Mouse (Mus musculus) kidney, embryonic 15.5 days (tissue): ENCODE data around the gene Pdpk1. TPM values are rescaled to one million over a fixed set of nuclear protein-coding genes. Genes with fewer than 3 reads are reported as not detected.
A peak's percentile ranks its signal among the peaks of the same experiment; 100 is the strongest.

ENCODE experiments used
- ATAC-seq: fragments of 200-750 bp; cut with Nextera tagmentation; replicated peaks from 2 replicates; pipeline ENCODE4 v1.8.0; 2017; ENCODE audit warnings: moderate TSS enrichment; ENCODE audit not compliant: low FRiP score
- H3K27ac ChIP-seq: fragments of 300-500 bp; sonication (generic); 2 replicates; pipeline ENCODE4 v1.5.1; 2015; ENCODE audit warnings: mild to moderate bottlenecking, inconsistent platforms
- H3K27me3 ChIP-seq: fragments of 300-500 bp; sonication (generic); 2 replicates; pipeline ENCODE4 v1.6.1; 2015; ENCODE audit warnings: inconsistent platforms
- H3K36me3 ChIP-seq: fragments of 300-500 bp; sonication (generic); 2 replicates; pipeline ENCODE4 v1.6.1; 2015; ENCODE audit warnings: inconsistent platforms
- H3K4me1 ChIP-seq: fragments of 300-500 bp; sonication (generic); 2 replicates; pipeline ENCODE4 v1.6.1; 2015; ENCODE audit warnings: inconsistent platforms
- H3K4me2 ChIP-seq: fragments of 300-500 bp; sonication (generic); 2 replicates; pipeline ENCODE4 v1.6.1; 2015; ENCODE audit warnings: moderate library complexity, mild to moderate bottlenecking, inconsistent platforms
- H3K4me3 ChIP-seq: fragments of 300-500 bp; sonication (generic); replicated peaks from 2 replicates; pipeline ENCODE4 v1.5.1; 2015; ENCODE audit warnings: mild to moderate bottlenecking, inconsistent platforms
- H3K9ac ChIP-seq: fragments of 300-500 bp; sonication (generic); 2 replicates; pipeline ENCODE4 v1.6.1; 2015; ENCODE audit warnings: mild to moderate bottlenecking, inconsistent platforms
- H3K9me3 ChIP-seq: fragments of 300-500 bp; sonication (generic); replicated peaks from 2 replicates; pipeline ENCODE4 v1.6.1; 2016; ENCODE audit warnings: inconsistent platforms
- WGBS: fragments of 180-500 bp; shearing (Covaris S2); methylation state at CpG from one replicate; pipeline ENCODE4 v1.1.7; 2015; ENCODE audit warnings: mixed read lengths; 5-methylcytosine and 5-hydroxymethylcytosine counted together
- polyA plus RNA-seq: library from polyadenylated mRNA; unstranded; fragments of >200 nt; fragmentation: Nextera tagmentation; extraction: Ambion mirVana; gene quantifications from 2 replicates; pipeline ENCODE4 v1.2.1, GENCODE M21; 2015

Pdpk1 gene
- polyA plus RNA-seq, 1 experiment from 2014 or later, result 35.0 TPM

- Histone ChIP-seq H3K36me3 (peaks cover 25% of the 10 kb centered on the region), H3K9ac (no peak overlapping the region), H3K4me3 (no peak overlapping the region), H3K27me3 (no peaks in the 10 kb centered on the region), H3K9me3 (no peaks in the 10 kb centered on the region), H3K4me1 (peaks cover 6% of the 10 kb centered on the region), H3K4me2 (no peak overlapping the region), H3K27ac (no peak overlapping the region)
- 99% methylated on average over 4 of the region's 4 CpGs for WGBS
- ATAC-seq, result 0 out of 2 replicates have a peak, but pooled peaks have one; percentile 23
Observed at GRCm38 (mm10) chr17:24157526-24157925, 6.8 kb upstream of the Pdpk1 start.

- H3K27me3 ChIP-seq, result no peaks in the 10 kb centered on the region
- H3K36me3 ChIP-seq, result peaks cover 25% of the 10 kb centered on the region
- no peaks in the 10 kb centered on the region for H3K9me3 ChIP-seq
- no peak for ATAC-seq
- H3K4me1 ChIP-seq, result peaks cover 6% of the 10 kb centered on the region
- H3K4me2 ChIP-seq, result no peak overlapping the region
- H3K27ac ChIP-seq, result no peak overlapping the region
- no peak overlapping the region for H3K4me3 ChIP-seq
- no peak overlapping the region for H3K9ac ChIP-seq
- 94% methylated on average over 6 of the region's 6 CpGs for WGBS
Observed at GRCm38 (mm10) chr17:24157121-24157520, 6.4 kb upstream of the Pdpk1 start.

GRCm38 (mm10) chr17:24156394-24156793 lies 5.7 kb upstream of the Pdpk1 start:
- no peak overlapping the region for H3K9ac ChIP-seq
- H3K4me3 ChIP-seq, result no peak overlapping the region
- H3K27me3 ChIP-seq, result no peaks in the 10 kb centered on the region
- H3K4me2 ChIP-seq, result no peak overlapping the region
- peaks cover 11% of the 10 kb centered on the region for H3K4me1 ChIP-seq
- H3K27ac ChIP-seq, result no peak overlapping the region
- no peak for ATAC-seq
- H3K36me3 ChIP-seq, result peaks cover 25% of the 10 kb centered on the region
- H3K9me3 ChIP-seq, result no peaks in the 10 kb centered on the region
- WGBS, result 87% methylated on average over 3 of the region's 3 CpGs

GRCm38 (mm10) chr17:24155742-24156141 lies 5.0 kb upstream of the Pdpk1 start:
- H3K9me3 ChIP-seq, result no peaks in the 10 kb centered on the region
- peaks cover 13% of the 10 kb centered on the region for H3K4me1 ChIP-seq
- H3K27ac ChIP-seq, result no peak overlapping the region
- H3K4me3 ChIP-seq, result no peak overlapping the region
- 90% methylated on average over 9 of the region's 9 CpGs for WGBS
- H3K9ac ChIP-seq, result no peak overlapping the region
- H3K27me3 ChIP-seq, result no peaks in the 10 kb centered on the region
- H3K4me2 ChIP-seq, result no peak overlapping the region
- peaks cover 25% of the 10 kb centered on the region for H3K36me3 ChIP-seq
- ATAC-seq, result no peak

- no peaks in the 10 kb centered on the region for H3K27me3 ChIP-seq
- H3K4me2 ChIP-seq, result no peak overlapping the region
- H3K4me1 ChIP-seq, result peaks cover 13% of the 10 kb centered on the region
- no peaks in the 10 kb centered on the region for H3K9me3 ChIP-seq
- peaks cover 25% of the 10 kb centered on the region for H3K36me3 ChIP-seq
- H3K9ac ChIP-seq, result no peak overlapping the region
- H3K27ac ChIP-seq, result no peak overlapping the region
- 61% methylated on average over 3 of the region's 3 CpGs for WGBS
- ATAC-seq, result no peak
- no peak overlapping the region for H3K4me3 ChIP-seq
Observed at GRCm38 (mm10) chr17:24154463-24154862, 3.7 kb upstream of the Pdpk1 start.

- peaks cover 12% of the 10 kb centered on the region; the same call in 1 of the 2 replicates for H3K36me3 ChIP-seq
- WGBS, result 1% methylated on average over 26 of the region's 26 CpGs
- no peak overlapping the region for H3K27ac ChIP-seq
Observed at GRCm38 (mm10) chr17:24151890-24152563, 1.3 kb upstream of the Pdpk1 start.

GRCm38 (mm10) chr17:24151382-24151781 lies 658 bp upstream of the Pdpk1 start:
- H3K4me1 ChIP-seq, result peaks cover 13% of the 10 kb centered on the region
- 5% methylated on average over 7 of the region's 7 CpGs for WGBS
- peak overlapping the region; percentile 83 for H3K4me2 ChIP-seq
- H3K27ac ChIP-seq, result no peak overlapping the region
- no peak for ATAC-seq
- H3K36me3 ChIP-seq, result peaks cover 9% of the 10 kb centered on the region; the same call in 1 of the 2 replicates
- H3K27me3 ChIP-seq, result no peaks in the 10 kb centered on the region
- no peaks in the 10 kb centered on the region for H3K9me3 ChIP-seq
- 0 out of 2 replicates have a peak overlapping the region, but pooled peaks have one; percentile 43 for H3K9ac ChIP-seq
- peak overlapping the region; percentile 48 for H3K4me3 ChIP-seq

More at GRCm38 (mm10) chr17:24151890-24152563, 1.3 kb upstream of the Pdpk1 start:
- peak overlapping the region; percentile 48 for H3K4me3 ChIP-seq
- no peaks in the 10 kb centered on the region for H3K9me3 ChIP-seq
- peak overlapping the region; percentile 83 for H3K4me2 ChIP-seq
- peak overlapping the region; percentile 43; the same call in 1 of the 2 replicates for H3K9ac ChIP-seq
- peaks cover 13% of the 10 kb centered on the region for H3K4me1 ChIP-seq
- peak; percentile 92 for ATAC-seq
- no peaks in the 10 kb centered on the region for H3K27me3 ChIP-seq

- H3K4me3 ChIP-seq, result no peak overlapping the region
- H3K27ac ChIP-seq, result no peak overlapping the region
- 89% methylated on average over 7 of the region's 7 CpGs for WGBS
- H3K27me3 ChIP-seq, result no peaks in the 10 kb centered on the region
- no peak for ATAC-seq
- 0 out of 2 replicates have a peak, but pooled peaks cover 1% of the 10 kb centered on the region for H3K36me3 ChIP-seq
- H3K4me1 ChIP-seq, result peaks cover 13% of the 10 kb centered on the region
- no peak overlapping the region for H3K4me2 ChIP-seq
- H3K9me3 ChIP-seq, result no peaks in the 10 kb centered on the region
- H3K9ac ChIP-seq, result no peak overlapping the region
Observed at GRCm38 (mm10) chr17:24149421-24149820, 1.3 kb downstream of the Pdpk1 start.

GRCm38 (mm10) chr17:24142897-24143296 lies 7.8 kb downstream of the Pdpk1 start:
- WGBS, result 48% methylated on average over 2 of the region's 2 CpGs

GRCm38 (mm10) chr17:24141425-24141920 lies 9.3 kb downstream of the Pdpk1 start:
- H3K4me3 ChIP-seq, result peak overlapping the region; percentile 83
- H3K4me2 ChIP-seq, result peak overlapping the region; percentile 82
- H3K9ac ChIP-seq, result peak overlapping the region; percentile 85
- H3K27me3 ChIP-seq, result no peaks in the 10 kb centered on the region
- under 1% methylated on average over 36 of the region's 57 CpGs for whole genome bisulfite sequencing
- no peaks in the 10 kb centered on the region for H3K9me3 ChIP-seq
- H3K4me1 ChIP-seq, result peaks cover 28% of the 10 kb centered on the region
- H3K27ac ChIP-seq, result peak overlapping the region; percentile 90
- peak; percentile 98 for ATAC-seq
- H3K36me3 ChIP-seq, result no peaks in the 10 kb centered on the region

More at GRCm38 (mm10) chr17:24142897-24143296, 7.8 kb downstream of the Pdpk1 start:
- Histone ChIP-seq H3K9ac (no peak overlapping the region), H3K4me3 (no peak overlapping the region), H3K4me1 (peaks cover 26% of the 10 kb centered on the region), H3K27ac (no peak overlapping the region), H3K9me3 (no peaks in the 10 kb centered on the region), H3K27me3 (no peaks in the 10 kb centered on the region), H3K36me3 (no peaks in the 10 kb centered on the region), H3K4me2 (no peak overlapping the region)
- ATAC-seq, result no peak

- Histone ChIP-seq H3K4me1 (peaks cover 28% of the 10 kb centered on the region), H3K4me3 (peak overlapping the region; percentile 83), H3K9ac (peak overlapping the region; percentile 85), H3K27me3 (no peaks in the 10 kb centered on the region), H3K27ac (peak overlapping the region; percentile 90), H3K9me3 (no peaks in the 10 kb centered on the region), H3K36me3 (no peaks in the 10 kb centered on the region), H3K4me2 (peak overlapping the region; percentile 82)
- WGBS, result under 1% methylated on average over 38 of the region's 43 CpGs
- peak; percentile 71 for ATAC-seq
Observed at GRCm38 (mm10) chr17:24140845-24141424, 9.8 kb downstream of the Pdpk1 start.

GRCm38 (mm10) chr17:24139968-24140367 lies 10.8 kb downstream of the Pdpk1 start:
- Histone ChIP-seq H3K4me2 (peak overlapping the region; percentile 82), H3K4me3 (peak overlapping the region; percentile 83), H3K4me1 (peaks cover 28% of the 10 kb centered on the region), H3K9me3 (no peaks in the 10 kb centered on the region), H3K36me3 (no peaks in the 10 kb centered on the region), H3K27ac (peak overlapping the region; percentile 90; the same call in 1 of the 2 replicates), H3K9ac (peak overlapping the region; percentile 85), H3K27me3 (no peaks in the 10 kb centered on the region)
- no peak for ATAC-seq
- 87% methylated on average over 4 of the region's 4 CpGs for WGBS
